Mouse (Mus musculus) spleen, adult 2 months (tissue): Measurements from ENCODE around the gene Lpcat1.

Source experiments
- CTCF ChIP-seq: fragments of 200-500 bp; IDR thresholded peaks from 2 replicates; pipeline ENCODE4 v1.5.1; 2011; ENCODE audit warnings: mild to moderate bottlenecking, inconsistent platforms; ENCODE audit not compliant: insufficient read depth, insufficient read length, insufficient replicate concordance; ENCODE audit errors: extremely low read depth
- POLR2A ChIP-seq: fragments of 200-500 bp; IDR thresholded peaks from 2 replicates; pipeline ENCODE4 v1.6.1; 2011; ENCODE audit warnings: low read depth, low read length, inconsistent platforms

GRCm38 (mm10) chr13:73457301-73457700 lies 9.7 kb upstream of the Lpcat1 start:
- TF ChIP-seq POLR2A (no peak), CTCF (no peak)
